Mouse (Mus musculus) E14TG2a.4 (cell line): ENCODE data around the gene Pcsk1n.

Experiments used
- CTCF ChIP-seq: conservative IDR thresholded peaks from 2 replicates; pipeline ENCODE4 v1.5.1; 2014; ENCODE audit warnings: low read length
- NANOG ChIP-seq: IDR thresholded peaks from 2 replicates; pipeline ENCODE4 v1.6.1; 2014; ENCODE audit warnings: borderline replicate concordance, low read length, mixed read lengths

DNA sequence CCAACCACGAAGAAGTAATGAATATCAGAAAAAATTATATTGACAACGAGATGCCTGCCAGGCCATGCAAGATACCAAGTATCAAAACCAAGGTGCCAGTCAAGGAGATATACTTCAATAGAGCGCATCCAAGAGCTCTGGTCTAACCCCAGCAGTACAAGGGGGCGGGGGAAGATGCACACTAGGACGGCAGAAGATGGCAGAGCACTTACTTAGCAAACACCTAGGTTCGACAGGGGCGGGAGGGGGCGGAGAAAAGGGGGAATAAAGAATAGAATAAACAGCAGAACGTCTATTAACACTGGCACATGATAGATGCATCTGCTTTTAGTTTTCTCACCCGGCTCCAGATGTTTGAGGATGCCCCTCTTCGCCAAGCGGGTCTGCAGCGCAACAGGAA, 21.4 kb upstream of the Pcsk1n start:
- TF ChIP-seq CTCF (no peak), NANOG (no peak)
